Mouse (Mus musculus): ENCODE measurements around the gene Il1r2.

The Il1r2 gene

DNA sequence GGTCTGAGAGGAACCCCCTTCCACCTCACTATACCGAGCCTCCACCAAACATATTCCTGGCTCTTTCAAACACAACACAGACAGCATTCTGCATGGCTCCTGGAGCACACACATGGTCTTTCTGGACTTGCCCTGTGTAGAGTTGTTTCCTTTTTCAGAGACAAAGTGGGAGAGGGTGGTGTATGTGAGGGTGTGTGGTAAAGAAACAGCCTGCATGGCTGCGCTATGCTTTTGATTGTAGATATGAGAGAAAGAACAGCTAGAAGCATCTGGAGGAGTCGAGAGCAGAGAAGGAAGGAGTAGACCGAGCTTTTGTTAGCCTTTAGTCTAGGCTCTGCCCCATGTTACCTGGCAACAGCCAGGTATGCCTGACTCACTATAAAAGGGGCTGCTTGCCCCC is 10.5 kb upstream of the Il1r2 start:
- DNase-seq, result no peak

DNA sequence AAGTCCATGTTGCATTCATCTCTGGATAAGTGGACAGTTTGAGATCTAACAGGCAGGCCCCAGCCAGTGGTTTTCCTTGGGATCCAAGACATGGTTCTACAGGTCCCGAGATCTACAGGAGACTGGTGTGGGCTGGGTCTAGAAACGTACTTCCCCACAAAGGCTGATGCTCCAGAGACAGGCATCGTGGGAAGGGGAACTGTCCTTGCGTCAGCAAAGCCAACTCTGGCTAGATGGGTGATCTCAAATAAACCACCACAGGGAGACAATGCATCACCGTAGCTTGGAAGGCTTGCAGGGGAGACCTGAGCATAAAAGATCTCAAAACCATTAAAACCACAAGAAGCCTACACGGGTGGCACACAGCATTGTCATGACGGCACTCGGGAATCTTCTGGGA is 9.4 kb upstream of the Il1r2 start:
- DNase-seq, result no peak

DNA sequence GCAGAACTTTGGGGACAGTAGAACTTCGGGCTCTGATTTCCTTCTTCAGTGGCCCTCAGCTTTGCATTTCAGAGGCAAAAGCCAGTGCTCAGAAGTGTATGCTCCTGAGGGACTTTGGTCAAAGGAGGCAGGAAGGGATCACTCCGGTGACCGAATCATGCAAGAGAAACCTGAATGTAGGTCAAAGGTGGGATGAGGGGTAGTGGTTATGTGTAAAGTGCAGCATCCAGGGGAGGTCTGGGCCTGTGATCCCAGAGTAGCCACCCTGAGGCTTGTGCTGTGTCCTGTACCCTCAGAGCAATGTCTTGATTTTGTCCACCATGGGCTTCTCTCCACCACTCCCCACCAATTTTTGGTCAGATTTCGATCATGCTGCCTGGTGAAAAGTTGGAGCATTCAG is 1.3 kb upstream of the Il1r2 start:
- DNase-seq, result no peak

DNA sequence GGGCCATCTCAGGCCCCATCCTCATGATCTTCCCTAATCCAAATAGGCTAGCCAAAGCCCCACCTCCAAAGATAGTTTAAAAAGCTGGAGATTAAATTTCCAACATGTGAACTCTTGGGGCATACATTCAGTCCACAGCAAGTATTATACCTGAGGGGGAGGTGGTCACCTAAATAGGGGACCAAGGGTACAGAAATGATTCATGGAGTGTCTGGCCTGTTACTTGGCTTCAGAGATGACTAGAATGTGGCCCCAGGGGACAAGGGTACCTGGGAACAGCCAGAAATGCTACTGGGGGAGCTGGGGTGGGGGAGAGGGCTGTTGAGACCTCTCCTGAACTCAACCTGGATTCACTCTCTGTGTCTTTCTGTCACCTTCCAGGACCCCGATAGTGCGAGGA is 3.4 kb downstream of the Il1r2 start:
- no peak for DNase-seq

DNA sequence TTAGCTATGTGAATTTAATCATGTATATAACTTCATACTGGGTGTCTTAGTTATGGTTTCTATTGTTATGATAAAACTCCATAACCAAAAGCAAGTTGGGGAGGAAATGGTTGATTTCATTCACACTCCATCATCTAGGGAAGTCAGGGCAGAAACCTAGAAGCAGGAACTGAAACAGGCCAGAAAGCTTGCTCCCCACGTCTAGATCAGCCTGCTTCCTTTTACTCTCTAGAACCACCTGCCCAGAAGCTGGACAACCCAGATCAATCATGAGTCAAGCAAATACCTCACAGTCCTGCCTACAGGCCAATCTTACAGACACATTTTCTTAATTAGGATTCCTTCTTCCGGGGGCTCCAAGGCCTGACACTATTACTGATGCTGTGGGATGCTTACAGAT is 7.2 kb downstream of the Il1r2 start:
- no peak for DNase-seq

DNA sequence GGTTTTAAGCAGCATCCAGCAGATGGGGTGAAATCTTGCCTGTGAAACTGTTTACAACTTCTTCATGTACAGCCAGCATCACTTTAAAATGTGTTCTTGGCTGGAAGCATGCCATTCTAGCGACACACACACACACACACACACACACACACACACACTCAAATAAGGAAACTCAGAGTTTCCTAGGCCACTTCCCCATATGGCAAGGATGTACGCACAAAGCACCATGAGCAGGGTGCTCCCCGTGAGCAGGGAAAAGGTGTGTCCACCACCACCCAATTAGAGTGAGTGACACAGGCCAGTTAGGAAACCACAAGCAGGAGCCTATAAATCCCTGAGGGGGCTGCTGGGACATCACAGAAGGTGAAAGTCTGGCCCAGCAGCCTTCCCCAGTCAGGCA is 10.5 kb downstream of the Il1r2 start:
- DNase-seq, result no peak

DNA sequence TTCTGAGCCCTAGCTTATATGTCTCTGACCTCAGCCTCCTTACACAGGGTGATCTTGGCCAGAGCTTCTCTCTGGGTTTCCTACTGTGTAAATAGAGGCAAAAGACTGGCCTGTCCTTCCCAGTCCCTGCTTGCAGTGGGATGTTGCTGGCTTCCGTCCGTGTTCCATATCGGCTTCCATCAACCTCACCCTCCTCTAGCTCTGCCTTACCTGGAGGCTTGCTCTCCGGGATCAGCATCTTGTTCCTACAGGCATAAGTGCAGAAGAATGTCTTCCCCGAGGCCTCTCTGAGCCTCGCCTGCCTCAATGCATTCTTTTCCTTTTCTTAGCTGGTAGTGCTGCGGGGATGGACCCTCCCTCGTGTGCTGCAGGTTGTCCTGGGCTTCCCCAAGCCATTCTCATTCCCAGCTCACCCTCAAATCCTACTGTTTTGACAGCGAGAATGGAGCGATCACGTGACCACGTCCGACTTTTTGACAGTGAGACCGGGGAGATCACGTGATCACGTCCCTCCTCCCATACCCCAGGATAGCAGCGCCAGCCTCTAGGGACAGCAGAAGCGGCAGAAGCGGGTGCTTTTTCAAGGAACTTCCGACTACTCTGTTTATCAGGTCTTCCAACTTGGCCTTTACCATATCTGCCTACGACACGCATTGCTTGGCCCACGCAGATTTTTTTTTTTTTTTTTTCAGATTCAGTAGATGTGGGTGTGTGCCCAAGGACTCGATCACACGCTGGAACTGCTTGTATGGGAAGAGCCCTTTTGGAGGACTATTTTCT is 11.7 kb downstream of the Il1r2 start:
- peak; percentile 87 for DNase-seq

DNA sequence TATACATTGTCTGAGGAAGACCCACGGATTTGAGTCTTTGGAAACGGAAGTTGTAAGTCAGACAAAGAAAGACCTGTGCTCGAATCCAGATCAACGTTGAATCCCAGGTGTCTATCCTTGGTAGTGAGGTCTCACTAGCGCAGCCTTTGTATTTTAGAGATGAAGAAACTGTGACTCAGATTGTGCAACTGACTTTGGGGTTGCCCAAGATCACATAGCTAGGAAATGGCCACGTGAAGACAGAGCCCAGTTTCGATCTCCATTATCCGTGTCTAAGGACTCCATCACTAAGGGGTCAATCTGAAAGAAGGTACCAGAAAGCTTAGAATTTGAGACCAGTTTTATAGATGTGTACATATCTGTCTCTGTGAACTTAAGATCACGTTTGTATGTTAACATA is 17.3 kb downstream of the Il1r2 start:
- DNase-seq, result no peak

DNA sequence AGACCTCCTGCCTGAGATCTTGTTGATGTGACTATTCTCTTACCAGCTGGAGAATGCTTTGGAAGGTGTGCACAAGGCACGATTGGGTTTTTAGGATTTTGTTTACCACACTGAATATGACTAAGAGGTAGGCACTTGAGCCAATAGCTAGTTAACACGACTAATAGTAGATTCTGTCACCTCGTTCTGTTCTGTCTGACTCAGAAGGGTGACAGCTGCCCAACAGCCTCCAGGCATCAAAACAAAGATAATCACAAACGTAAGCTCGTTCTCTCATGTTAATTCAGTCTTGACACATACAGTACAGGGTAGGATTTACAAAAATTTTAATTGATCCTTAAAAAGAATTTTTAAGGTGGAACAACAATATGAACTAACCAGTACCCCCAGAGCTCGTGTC is 18.7 kb downstream of the Il1r2 start:
- DNase-seq, result no peak

DNA sequence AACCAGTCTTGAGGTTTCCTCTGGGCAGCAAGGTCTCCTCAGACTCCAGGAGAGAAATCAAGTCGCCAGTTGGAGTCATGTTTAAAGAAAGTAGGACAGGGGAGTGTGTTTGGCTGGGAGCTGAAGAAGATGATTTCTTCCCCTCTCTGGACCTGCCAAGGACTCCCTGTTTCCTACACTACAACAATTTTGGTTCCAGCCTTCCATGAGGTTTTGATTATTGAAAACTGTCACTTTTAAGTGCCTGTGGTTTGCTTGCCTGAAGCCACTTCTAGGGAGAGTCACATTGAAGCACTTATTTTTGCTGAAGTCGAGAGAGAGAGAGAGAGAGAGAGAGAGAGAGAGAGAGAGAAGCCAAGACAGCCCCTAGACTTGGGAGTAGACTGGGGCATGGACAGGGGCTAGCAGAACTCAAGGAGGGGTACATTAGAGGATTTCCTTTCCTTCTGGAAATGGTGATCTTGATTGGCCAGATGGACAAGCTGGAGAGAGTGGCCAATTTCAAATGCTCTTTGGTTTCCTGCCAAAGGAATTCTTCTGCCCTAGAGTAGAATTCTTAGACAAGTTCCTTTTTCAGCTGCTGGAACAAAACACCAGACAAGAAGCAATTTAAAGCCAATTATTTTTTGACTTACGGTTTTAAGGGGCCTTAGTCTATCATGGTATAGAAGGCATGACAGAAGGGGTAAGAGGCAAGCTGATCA is 20.9 kb downstream of the Il1r2 start:
- no peak for DNase-seq

DNA sequence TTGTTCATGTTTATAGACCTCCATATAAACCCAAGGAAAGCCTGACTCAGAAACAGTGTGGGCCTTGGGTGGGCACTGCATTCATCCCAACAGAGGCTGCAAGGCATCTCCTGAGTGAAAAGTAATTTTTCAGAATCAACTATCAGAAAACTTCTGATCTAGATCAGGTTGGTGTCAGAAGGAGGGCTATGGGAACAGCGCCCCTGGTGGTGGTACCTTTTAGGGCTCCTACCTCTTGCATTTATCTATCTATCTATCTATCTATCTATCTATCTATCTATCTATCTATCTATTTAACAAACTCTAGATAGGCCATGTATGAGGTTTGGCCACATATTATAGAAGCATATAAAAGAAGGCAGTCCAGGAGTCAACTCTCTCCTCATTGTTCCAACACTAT is 21.7 kb downstream of the Il1r2 start:
- DNase-seq, result no peak

DNA sequence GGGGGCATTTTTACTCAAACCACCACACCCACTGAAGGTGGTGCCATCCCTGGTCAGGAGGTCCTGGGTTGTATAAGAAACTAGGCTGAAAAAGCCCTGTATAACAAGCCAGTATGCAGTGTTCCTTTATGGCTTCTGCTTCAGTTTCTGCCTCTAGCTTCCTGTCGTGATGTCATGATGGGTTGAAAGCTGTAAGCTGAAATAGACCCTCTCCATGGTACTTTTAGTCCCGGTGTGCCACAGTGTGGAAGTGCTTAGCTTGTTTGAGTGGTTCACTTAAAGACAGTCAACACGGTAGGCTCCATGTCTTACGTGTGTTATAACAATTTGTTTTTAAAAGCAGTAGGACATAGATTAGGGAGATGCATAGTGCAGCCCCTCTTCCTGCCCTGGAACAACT is 32.4 kb downstream of the Il1r2 start:
- no peak for DNase-seq

DNA sequence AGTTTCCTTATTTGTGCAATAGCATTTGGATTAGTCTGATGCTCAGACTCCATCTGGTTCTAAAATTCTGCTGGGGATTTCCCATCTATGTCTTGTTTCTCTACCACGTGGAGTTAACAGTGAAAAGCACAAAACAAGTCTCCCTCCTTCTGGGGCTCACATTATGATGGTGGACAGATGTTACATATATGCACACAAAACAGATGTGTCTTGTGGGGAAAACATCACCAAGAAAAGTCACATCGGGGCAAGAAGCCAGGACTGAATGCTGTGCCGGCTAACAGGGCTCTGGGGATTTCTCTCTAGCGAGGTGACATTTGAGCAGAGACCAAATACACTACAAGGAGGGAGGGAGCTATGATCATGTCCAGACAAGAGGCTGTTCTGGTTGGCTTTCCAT is 32.8 kb downstream of the Il1r2 start:
- no peak for DNase-seq

DNA sequence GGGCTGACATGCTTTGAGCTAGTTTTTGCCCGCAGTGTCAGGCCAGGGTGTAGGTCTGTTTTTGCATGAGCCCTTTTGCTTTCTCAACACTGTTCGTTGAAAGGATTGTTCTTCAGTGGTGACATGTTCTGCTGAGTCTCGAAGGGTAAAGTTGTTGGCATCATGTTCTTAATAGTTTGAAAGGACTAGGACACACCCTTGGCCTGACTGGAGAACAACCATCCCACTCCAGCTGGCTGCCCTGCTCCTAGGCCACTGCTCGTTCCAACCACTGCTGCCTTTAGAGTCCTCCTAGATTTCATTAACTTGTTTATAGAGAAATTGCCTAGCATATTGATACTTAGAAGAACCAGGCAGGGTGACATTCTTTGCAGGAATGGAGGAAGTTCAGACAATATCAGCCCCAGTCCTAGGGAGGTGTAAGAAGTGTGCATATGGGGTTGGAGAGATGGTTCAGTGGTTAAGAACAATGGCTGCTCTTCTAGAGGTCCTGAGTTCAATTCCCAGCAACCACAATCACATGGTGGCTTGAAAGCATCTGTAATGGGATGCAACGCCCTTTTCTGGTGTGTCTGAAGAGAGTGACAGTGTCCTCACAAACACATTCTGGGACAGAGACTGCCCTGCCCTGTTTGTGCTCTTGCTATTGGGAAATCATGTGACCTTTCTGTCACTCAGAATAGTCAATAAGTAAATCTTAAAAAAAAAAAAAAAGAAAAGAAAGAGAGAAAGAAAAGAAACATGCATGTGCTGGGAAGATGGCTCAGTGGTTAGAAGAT is 34.3 kb downstream of the Il1r2 start:
- DNase-seq, result no peak

DNA sequence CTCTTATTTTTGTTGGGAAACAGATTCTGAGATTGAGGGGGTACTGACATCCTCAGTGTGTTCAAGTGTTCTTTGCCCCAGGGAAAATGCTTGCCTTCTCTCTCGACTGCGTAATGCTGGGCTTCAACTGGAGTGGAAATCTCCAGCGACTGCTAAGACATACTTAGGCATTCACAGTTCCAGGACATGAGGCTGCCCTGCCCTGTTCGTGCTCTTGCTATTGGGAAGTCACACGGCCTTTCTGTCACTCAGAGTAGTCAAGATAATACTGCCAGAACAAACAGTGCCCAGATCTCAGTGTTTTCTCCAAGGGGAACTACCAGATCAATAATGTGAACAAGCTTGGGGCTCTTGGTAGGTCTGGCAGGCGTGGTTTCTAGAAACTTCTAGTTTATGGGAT is 35.9 kb downstream of the Il1r2 start:
- no peak for DNase-seq

DNA sequence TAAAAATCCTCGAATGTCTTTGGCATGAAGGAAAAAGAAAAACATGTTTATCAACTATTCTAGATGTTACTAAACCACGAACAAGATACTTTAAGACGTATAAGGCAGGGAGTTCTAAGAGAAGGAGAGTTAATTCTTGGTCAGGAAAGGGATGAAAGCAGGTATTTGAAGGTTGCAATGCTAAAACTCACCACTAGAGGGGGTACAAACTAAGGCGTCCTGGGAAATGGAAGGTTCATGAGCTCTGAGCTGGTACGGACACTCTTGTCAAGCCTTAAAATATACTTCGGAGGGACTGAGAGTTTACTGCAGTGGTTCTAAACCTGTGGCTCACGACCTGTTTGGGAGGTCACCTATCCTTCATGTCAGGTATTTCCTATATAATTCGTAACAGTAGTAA is 41.4 kb downstream of the Il1r2 start:
- DNase-seq, result peak; percentile 79

DNA sequence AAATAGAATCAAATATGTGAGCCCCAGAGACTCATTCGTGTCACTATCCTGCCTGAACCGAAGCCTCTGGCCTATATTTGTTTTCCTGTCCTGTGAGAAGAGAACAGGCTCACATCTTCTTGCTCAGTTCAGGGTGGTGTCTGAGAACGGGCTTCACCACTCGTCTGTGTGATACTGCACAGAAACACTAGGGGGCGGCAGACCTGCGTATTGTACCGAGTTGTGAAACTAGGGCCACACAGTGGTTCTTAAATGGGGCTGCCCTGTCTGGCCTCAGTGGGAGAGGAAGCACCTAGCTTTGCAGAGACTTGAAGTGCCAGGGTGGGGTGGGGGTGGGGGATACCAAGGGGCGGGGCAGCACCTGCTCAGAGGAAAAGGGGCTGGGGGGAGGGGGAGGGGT is 42.5 kb downstream of the Il1r2 start:
- peak; percentile 83 for DNase-seq

DNA sequence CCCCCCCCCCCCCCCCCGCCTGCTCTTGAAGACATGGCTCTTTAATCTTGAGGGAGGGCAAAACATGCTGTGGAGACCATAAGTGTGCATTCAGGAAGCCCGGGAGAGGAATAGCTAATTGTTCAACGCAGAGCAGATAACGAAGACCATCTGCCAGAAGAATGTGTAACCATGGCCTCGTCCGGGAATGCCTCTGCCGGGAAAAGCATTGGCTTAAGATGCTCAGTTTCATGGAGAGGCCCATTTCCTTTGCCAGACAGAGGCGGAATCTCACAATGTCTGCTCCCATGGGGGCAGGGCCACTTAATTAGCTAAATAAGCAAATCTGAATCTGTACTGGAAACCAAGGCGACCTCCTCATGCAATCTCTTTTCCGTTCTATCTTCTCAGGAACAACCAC is 43.7 kb downstream of the Il1r2 start:
- DNase-seq, result peak; percentile 34

DNA sequence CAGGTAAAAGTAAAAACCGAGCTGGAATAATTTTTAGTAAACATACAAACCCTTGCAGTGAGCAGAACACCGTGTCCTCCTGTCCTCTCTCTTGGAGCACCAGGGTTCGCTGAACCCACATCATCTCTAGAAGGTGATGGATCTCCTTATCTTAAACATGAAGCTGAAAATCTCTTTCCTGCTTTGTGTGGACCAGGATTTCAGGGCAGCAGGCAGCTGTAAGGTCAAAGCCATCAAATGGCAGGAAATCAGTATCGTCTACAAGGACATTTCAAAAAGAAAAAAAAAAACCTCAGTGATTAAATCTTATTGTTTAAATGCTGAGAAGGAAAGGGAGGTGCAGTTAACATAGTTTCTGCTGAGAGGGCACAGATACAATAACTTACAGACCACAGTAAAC is 50.4 kb downstream of the Il1r2 start:
- no peak for DNase-seq

DNA sequence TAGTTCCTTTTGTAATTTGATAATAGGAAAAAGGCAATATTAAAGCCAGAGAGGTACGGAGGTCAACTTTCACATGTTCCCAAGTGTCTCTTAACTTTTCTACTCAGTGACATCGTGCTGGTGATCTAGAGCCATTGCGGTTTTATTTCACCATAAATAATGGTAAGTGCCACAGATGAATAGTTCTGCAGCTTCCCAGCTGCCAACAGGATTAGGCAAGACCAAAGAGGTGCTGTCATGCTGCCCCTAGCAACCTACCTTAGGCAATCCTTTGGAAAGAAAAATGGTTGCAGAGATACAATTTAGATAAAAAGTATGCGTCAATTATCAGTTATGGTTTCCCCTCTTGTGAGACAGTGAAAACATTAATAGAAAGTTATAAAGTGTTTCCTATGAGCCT is 54.6 kb downstream of the Il1r2 start:
- no peak for DNase-seq

DNA sequence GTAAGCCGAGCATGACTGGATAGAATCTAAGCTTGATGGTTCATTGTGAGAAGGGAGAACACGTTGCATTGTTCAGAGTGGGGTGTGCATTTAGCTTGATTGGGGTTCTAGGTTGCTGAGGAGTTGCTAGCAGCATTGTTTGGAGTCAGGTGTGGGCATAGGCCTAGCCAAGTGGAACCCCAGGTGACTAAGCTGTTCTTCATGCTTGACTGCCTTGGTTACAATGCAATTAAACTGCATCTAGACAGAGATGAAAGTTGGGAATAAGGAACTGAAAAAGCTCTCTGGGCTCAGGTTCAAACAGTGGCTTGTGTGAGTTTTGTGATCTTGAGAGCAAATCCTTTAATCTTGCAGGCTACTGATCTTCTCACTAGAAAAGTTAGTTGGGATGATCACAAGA is 55.4 kb downstream of the Il1r2 start:
- no peak for DNase-seq

DNA sequence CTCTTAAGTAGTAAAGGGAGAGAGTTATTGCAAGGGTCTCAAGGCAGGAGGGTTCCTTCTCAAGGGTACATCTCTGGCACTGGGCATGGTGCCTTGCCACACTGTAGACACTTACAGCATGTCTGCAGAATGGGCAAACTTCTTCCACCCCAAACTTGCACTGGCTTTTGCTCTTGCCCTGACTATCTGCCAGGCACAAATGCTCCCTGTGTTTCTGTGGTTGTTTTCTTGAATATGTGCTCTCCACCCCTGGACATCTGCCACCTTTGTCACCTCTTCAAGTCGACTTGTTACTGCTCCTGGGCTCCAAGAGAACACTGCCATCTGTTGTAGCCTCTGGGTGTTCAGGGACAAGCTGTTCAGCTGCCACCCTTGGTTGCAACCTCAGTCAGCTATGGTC is 57.8 kb downstream of the Il1r2 start:
- DNase-seq, result no peak

DNA sequence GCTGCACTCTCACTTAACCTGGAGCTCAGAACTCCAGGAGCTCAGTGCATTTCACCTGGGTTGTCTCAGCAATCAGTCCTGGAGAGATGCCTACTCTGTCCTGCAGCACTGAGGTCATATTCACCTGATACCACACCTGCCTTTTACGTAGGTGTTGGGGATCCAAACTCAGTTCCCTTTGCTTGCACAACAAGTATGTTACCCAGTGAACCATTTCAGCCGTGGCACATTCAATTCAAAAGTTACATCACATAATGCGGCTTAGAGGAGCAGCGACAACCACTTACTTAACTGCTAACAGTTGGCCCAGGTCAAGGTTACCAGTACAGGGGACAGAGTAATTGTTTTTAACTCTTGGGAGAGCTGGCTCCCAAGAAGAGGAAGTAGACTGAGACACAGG is 58.8 kb downstream of the Il1r2 start:
- DNase-seq, result no peak

DNA sequence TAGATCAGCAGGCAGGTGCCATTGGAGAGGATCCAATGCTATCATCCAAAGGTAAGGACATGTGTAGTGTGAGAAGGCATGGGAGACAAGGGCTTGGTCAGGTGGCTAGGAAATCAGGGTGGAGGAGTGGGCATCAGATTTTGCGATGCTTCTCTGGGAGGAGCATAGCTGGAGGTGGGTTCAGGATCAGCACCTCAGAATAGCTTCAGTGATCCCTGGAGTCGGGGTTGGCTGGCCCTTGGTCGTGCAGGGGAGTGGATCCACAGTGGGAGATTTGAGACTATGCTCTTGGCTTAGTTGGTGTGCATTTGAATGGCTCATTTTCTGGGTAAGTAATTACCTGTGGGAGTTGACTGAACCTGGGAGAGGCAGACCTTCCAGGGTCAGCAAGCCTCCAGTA is 59.7 kb downstream of the Il1r2 start:
- no peak for DNase-seq
